Mouse (Mus musculus): ENCODE measurements at regions not wholly inside any gene's neighbourhood (a gene's known extent, or its start where the extent isn't known, plus 50 kb on each side); places are given as distances from the start of the nearest gene placed in this dataset.
"Not testable (repeated sequence)": the region's sequence is repeated elsewhere in the genome, so short reads cannot be mapped to it uniquely, and the experiment has no call there.

DNA sequence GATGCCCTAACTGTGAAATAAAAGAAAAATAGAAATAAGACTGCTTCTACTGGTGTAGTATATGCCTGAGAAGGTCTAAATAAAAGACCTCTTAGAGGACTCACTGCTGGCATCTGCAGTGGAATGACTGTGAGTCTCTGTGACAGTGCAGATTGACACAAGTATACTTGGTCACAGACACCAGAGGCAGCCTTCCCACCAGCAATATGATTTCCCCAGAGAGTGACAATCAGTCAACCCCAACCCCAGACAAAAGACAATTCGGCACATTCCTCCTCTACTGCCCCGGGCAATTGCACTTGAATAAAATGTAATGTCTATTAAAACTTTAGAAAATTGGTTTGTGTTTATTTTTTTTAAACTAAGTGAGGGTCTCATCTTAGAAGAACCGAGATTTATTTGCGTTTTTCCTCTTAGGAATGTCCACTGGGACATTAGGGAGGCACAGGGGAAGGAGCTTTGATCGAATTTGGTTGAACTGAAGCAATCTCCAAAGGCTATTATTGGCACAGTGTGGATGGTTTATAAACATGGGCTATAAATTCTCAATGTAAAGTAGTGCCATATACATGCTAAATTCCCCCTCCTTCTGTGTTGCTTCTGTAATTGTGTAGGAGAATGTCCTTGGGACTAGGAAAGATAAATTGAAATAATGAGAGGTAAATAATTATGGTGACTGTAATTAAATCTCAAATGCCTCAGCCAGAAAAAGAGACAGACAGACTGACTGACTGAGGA is 123.0 kb upstream of the Lnx1 start:
- ATAC-seq = no peak

DNA sequence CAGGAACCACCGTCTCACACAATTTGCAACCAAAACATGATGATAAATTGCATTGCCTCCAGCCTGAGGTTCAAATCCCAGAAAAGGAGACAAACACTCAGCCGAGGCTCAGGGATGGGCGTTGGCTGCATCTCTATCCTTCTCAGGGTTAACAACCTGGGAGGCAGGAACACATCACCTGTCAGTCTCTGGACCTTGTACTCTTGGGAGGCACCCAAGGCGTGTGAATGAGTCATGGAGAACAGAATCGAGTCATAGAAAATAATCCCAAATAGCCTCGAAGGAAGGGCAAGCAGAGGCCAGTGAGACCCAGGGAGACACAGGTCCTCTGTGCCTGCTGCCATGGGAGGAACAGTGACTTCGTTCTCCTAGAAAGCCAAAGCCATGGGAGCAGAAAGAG is 121.0 kb upstream of the Lnx1 start:
- no peak for ATAC-seq

GRCm38 (mm10) chr5:74821969-74822368 is 119.3 kb upstream of the Lnx1 start:
- no peak for ATAC-seq

GRCm38 (mm10) chr5:74816523-74816922 is 113.8 kb upstream of the Lnx1 start:
- ATAC-seq = no peak

GRCm38 (mm10) chr5:74813396-74813795 is 110.7 kb upstream of the Lnx1 start:
- ATAC-seq = no peak

DNA sequence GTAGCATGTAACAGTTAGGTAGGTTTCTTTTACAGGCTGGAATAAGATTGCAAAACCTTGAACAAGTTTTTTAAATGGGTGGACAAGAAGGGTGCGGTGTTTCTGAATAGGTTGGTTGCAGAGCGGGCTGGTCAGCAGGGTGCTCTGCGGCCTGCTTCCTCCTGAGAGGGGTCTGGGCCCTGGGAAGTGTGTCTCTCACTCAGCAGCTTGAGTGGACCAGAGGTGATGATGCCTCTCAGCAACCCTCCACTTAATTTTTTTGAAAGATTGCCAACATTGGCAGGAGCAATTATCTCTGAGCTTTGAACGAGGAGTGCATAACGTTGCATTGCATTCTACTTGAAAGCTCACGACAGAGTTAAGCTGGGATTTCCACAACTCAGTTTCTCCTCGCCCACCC is 108.3 kb upstream of the Lnx1 start:
- ATAC-seq = no peak

GRCm38 (mm10) chr5:74807581-74808221 is 105.0 kb upstream of the Lnx1 start:
- ATAC-seq = no peak

GRCm38 (mm10) chr5:74801946-74802345 is 99.2 kb upstream of the Lnx1 start:
- no peak for ATAC-seq

GRCm38 (mm10) chr5:74800351-74800750 is 97.6 kb upstream of the Lnx1 start:
- ATAC-seq = no peak

GRCm38 (mm10) chr5:74796421-74797067 is 93.8 kb upstream of the Lnx1 start:
- ATAC-seq = no peak

DNA sequence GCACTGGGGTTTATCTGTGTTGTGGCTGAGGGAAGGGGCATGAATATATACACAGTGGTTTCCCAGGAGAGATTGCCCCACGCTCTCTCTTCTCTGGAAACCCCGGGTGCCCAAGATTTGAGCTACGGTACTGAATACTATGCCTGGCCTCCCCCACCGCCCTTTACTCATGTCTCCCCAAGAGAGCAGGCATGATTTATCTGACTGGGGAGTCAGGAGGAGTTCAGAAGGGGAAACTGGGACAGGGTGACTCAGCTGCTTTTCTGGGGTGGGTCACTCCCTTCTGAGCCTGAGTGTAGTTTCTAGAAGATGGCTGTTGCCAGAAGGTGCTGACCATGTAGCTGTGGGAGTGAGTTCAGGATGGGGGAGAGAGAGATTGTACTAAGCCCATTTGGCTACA is 92.0 kb upstream of the Lnx1 start:
- ATAC-seq = no peak

GRCm38 (mm10) chr5:74793431-74793830 is 90.7 kb upstream of the Lnx1 start:
- no peak for ATAC-seq

- ATAC-seq = no peak
Measured at GRCm38 (mm10) chr5:74792936-74793335, 90.2 kb upstream of the Lnx1 start.

DNA sequence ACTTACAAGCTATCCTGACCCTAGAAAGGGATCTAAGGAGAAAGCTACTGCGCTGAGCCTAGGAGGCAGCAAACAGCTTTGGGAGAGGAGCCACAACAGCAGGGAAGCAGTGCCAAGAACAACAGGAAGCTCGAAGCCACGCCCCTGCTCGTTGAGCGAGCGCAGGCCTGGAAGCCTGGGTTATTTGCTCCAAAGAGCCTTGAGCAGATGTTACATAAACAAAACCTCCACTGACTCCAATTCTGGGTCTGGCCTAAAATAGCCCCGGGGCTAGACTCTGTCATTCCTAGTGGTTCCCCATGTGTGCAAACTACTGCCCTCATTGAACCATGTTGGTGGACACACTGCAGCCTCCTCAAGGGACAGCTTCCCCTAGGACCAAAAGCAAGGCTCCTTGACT is 89.6 kb upstream of the Lnx1 start:
- ATAC-seq = no peak

GRCm38 (mm10) chr5:74790501-74790900 is 87.8 kb upstream of the Lnx1 start:
- not testable (repeated sequence) for ATAC-seq

DNA sequence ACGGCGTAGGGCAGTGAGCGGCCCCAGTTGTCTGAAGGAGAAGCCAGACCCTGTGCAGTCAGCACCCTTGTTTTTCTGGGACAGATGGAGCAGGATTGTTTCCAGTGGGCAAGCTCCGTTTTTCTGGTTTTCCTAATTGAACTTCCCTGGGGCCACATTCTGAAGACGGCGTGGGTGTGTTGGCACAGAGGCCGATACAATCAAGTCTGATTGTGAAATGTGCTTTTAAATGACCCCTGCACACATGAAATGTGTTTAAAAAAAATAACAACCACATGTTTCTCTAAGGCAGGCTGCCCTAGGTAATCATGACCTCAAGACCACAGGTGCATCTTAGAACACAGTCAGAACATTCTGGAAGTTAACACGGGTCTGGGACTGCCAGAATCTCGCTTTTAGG is 81.2 kb upstream of the Lnx1 start:
- ATAC-seq = no peak

- no peak for ATAC-seq
Measured at GRCm38 (mm10) chr5:74778076-74778465, 75.4 kb upstream of the Lnx1 start.

GRCm38 (mm10) chr5:74777381-74778075 is 74.8 kb upstream of the Lnx1 start:
- ATAC-seq = no peak

DNA sequence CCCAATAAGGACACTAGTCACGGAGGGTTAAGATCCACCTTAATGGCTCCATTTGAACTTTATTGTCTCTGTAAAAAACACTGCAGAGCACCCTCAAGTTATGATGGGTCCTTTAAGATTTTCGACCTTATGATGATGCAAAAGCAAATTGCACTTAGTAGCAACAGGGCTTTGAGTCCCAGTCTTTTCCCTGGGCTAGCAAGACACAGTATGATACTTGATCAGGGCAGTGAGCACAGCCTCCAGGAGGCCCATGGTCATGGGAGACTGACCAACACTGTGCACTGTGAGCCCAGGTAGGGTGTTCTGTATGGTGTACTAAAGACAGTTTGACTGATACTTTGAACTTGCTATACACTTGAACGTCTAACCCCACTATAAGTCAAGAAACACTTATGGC is 73.4 kb upstream of the Lnx1 start:
- ATAC-seq = no peak

- no peak for ATAC-seq
Measured at GRCm38 (mm10) chr5:74775596-74775995, 72.9 kb upstream of the Lnx1 start.

GRCm38 (mm10) chr5:74773558-74774429 is 71.1 kb upstream of the Lnx1 start:
- no peak for ATAC-seq

DNA sequence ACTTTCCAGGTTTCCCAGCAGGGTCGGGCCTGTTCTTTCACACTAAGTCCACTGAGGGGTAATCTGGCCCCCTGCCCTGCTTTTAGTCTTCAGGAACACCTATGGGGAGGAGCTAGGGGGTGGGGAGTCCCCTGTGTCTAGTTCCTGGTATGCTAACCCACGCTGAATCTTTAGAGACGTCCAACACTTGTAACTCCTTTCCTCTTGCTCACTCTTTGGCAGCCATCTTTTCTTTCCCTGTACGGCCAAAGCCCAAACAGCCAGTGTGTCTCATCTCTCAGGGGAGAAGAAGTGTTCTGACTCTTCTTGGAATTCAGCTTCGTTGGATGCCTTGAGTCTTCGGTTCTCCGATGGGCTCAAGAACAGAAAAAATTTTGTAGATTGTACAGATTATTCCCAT is 68.4 kb upstream of the Lnx1 start:
- ATAC-seq = no peak

DNA sequence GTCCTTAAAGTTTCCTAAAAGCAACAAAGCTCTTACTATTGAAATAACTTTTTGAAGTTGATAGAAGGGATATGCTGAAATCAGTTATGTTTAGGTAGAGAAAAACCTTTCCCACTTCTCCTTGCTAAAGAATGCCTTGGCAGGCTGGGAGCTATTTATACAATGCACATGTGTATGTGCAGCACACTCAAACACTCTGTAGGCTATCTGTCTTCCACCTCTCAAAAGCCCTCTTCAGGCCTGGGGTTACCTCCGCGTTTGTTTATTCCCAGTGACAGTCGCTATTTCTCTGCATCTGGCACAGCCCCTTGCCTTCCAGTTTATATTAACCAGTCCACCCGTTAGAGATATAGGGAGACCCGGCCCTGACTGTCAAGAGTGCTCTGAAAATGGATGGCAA is 66.3 kb upstream of the Lnx1 start:
- no peak for ATAC-seq
